Mouse (Mus musculus) ES-E14 (cell line): Measurements from ENCODE around the gene Castor2. TPM values are rescaled to one million over a fixed set of nuclear protein-coding genes. Genes with fewer than 3 reads are reported as not detected.

Experiments used
- DNase-seq: peaks from one replicate; pipeline ENCODE4 v3.0.0-alpha.2; 2013; ENCODE audit warnings: low read depth, low spot score
- H3K27ac ChIP-seq: 2 replicates; pipeline ENCODE4 v1.5.1; 2012; ENCODE audit warnings: low read depth, mild to moderate bottlenecking, low read length, moderate library complexity, mixed read lengths; ENCODE audit not compliant: poor library complexity, insufficient read depth, severe bottlenecking
- H3K36me3 ChIP-seq: 2 replicates; pipeline ENCODE4 v1.6.1; 2012; ENCODE audit warnings: mild to moderate bottlenecking, low read length, moderate library complexity, mixed read lengths; ENCODE audit not compliant: control insufficient read depth, poor library complexity, insufficient read depth, severe bottlenecking
- H3K4me1 ChIP-seq, 2 experiments: fragments of 150-350 bp in 1 of 2; sonication (generic) in 1 of 2; 2 replicates each; pipeline ENCODE4 v1.6.1; 2012; ENCODE audit warnings: low read length in 2 of 2, mild to moderate bottlenecking in 1 of 2, mixed read lengths in 1 of 2; ENCODE audit not compliant: control insufficient read depth in 2 of 2, insufficient read depth in 2 of 2, poor library complexity in 1 of 2
- H3K4me3 ChIP-seq, 2 experiments: fragments of 150-350 bp in 1 of 2; sonication (generic) in 1 of 2; 2 replicates each; pipeline ENCODE4 v1.5.1; 2012; ENCODE audit warnings: low read length in 2 of 2, low read depth in 1 of 2, mild to moderate bottlenecking in 1 of 2, mixed read lengths in 1 of 2; ENCODE audit not compliant: insufficient read depth in 1 of 2, poor library complexity in 1 of 2, severe bottlenecking in 1 of 2
- H3K9ac ChIP-seq: 2 replicates; pipeline ENCODE4 v1.6.1; 2012; ENCODE audit warnings: low read depth, mild to moderate bottlenecking, low read length, mixed read lengths; ENCODE audit not compliant: poor library complexity, insufficient read depth, severe bottlenecking
- H3K9me3 ChIP-seq: fragments of 150-350 bp; sonication (generic); 2 replicates; pipeline ENCODE4 v1.6.1; 2012; ENCODE audit warnings: low read depth, mild to moderate bottlenecking, low read length; ENCODE audit not compliant: control insufficient read depth, insufficient read depth
- CHD2 ChIP-seq: IDR thresholded peaks from 2 replicates; pipeline ENCODE4 v1.6.1; 2014; ENCODE audit warnings: mild to moderate bottlenecking, low read depth, low read length, inconsistent platforms
- HCFC1 ChIP-seq: IDR thresholded peaks from 2 replicates; pipeline ENCODE4 v1.6.1; 2012; ENCODE audit warnings: low read length, inconsistent platforms, borderline replicate concordance; ENCODE audit not compliant: insufficient read depth
- MAFK ChIP-seq: IDR thresholded peaks from 2 replicates; pipeline ENCODE4 v1.6.1; 2014; ENCODE audit warnings: mild to moderate bottlenecking, low read depth, low read length, inconsistent platforms; ENCODE audit not compliant: insufficient read depth
- ZC3H11A ChIP-seq: IDR thresholded peaks from 2 replicates; pipeline ENCODE4 v1.6.1; 2012; ENCODE audit warnings: low read depth, mild to moderate bottlenecking, inconsistent platforms, low read length, borderline replicate concordance
- ZNF384 ChIP-seq: IDR thresholded peaks from 2 replicates; pipeline ENCODE4 v1.6.1; 2012; ENCODE audit warnings: low read depth, low read length, inconsistent platforms
- in situ Hi-C, 2 experiments: fragments of 600-800 bp; cut with MboI; formaldehyde crosslinking; loops; one replicate each; pipeline ENCODE4 v1.15.1; 2025; ENCODE audit warnings: low sequenced_read_pairs in 2 of 2, inconsistent platforms in 1 of 2; ENCODE audit not compliant: unreplicated experiment in 2 of 2
- total RNA-seq: library from RNA; depleted of rRNA; stranded (reverse); fragments of 300-350 nt; gene quantifications from 2 replicates; pipeline ENCODE4 v1.2.3, GENCODE M21; 2012

Gene Castor2
- total RNA-seq, 1 experiment: 2.2 TPM

- Histone ChIP-seq H3K36me3 (no peaks in the 10 kb centered on the region), H3K4me3 (no peak overlapping the region), H3K9ac (no peak overlapping the region), H3K4me1 (peaks cover 0 to 10% of the 10 kb centered on the region in 2 experiments; a peak in 2 of 4 replicates), H3K9me3 (no peaks in the 10 kb centered on the region), H3K27ac (no peak overlapping the region)
- in situ Hi-C loops: no loop called here
- no peak for DNase-seq
- TF ChIP-seq HCFC1: no peak
- TF ChIP-seq ZC3H11A: no peak
- no peak for TF ChIP-seq CHD2
- peak; percentile 92 for TF ChIP-seq MAFK
- TF ChIP-seq ZNF384: 0 out of 2 replicates have a peak, but pooled peaks have one; percentile 38
Observed at GRCm38 (mm10) chr5:134115639-134116259, 16.2 kb downstream of the Castor2 start.

- peaks cover 0 to 13% of the 10 kb centered on the region in 2 experiments; a peak in 2 of 4 replicates for H3K4me1 ChIP-seq
- peak; percentile 71 for DNase-seq
- H3K4me3 ChIP-seq: peak overlapping the region; percentile 48 to 57
- in situ Hi-C loops: no loop called here
- H3K9me3 ChIP-seq: no peaks in the 10 kb centered on the region
- peak overlapping the region; percentile 24; the same call in 1 of the 2 replicates for H3K27ac ChIP-seq
- no peaks in the 10 kb centered on the region for H3K36me3 ChIP-seq
- peak overlapping the region; percentile 46; the same call in 1 of the 2 replicates for H3K9ac ChIP-seq
- no peak for TF ChIP-seq ZNF384
- no peak for TF ChIP-seq MAFK
- no peak for TF ChIP-seq ZC3H11A
- TF ChIP-seq CHD2: no peak
- no peak for TF ChIP-seq HCFC1
Observed at GRCm38 (mm10) chr5:134118798-134119407, 19.4 kb downstream of the Castor2 start.

GRCm38 (mm10) chr5:134119481-134120120, 20.1 kb downstream of the Castor2 start:
- in situ Hi-C loops: no loop called here
- peak overlapping the region; percentile 24; the same call in 1 of the 2 replicates for H3K27ac ChIP-seq
- no peaks in the 10 kb centered on the region for H3K9me3 ChIP-seq
- H3K4me1 ChIP-seq: peaks cover 0 to 13% of the 10 kb centered on the region in 2 experiments; a peak in 2 of 4 replicates
- no peaks in the 10 kb centered on the region for H3K36me3 ChIP-seq
- H3K4me3 ChIP-seq: peak overlapping the region; percentile 48 to 57
- H3K9ac ChIP-seq: peak overlapping the region; percentile 46; the same call in 1 of the 2 replicates
- no peak for DNase-seq
- TF ChIP-seq HCFC1: no peak
- TF ChIP-seq ZNF384: no peak
- TF ChIP-seq MAFK: no peak

- Histone ChIP-seq H3K4me3 (no peak overlapping the region), H3K4me1 (peaks cover 0 to 13% of the 10 kb centered on the region in 2 experiments; a peak in 2 of 4 replicates), H3K9ac (no peak overlapping the region), H3K9me3 (no peaks in the 10 kb centered on the region), H3K27ac (no peak overlapping the region), H3K36me3 (no peaks in the 10 kb centered on the region)
- DNase-seq: no peak
- TF ChIP-seq ZNF384 (no peak), HCFC1 (no peak), CHD2 (no peak), ZC3H11A (no peak), MAFK (no peak)
- in situ Hi-C loops: no loop called here
Observed at GRCm38 (mm10) chr5:134120135-134120534, 20.6 kb downstream of the Castor2 start.
